Mouse (Mus musculus) lung, adult 2 months (tissue): ENCODE data around the gene Tdrd3.

Experiments
- CTCF ChIP-seq: fragments of 200-500 bp; IDR thresholded peaks from 2 replicates; pipeline ENCODE4 v1.5.1; 2011; ENCODE audit warnings: mild to moderate bottlenecking, low read length, control low read depth; ENCODE audit not compliant: insufficient read depth
- POLR2A ChIP-seq: fragments of 200-500 bp; IDR thresholded peaks from 2 replicates; pipeline ENCODE4 v1.6.1; 2011; ENCODE audit warnings: low read depth, mild to moderate bottlenecking, control low read depth, low read length, borderline replicate concordance; ENCODE audit errors: extremely low read depth

- TF ChIP-seq POLR2A (no peak), CTCF (no peak)
These were observed 31.9 kb upstream of the Tdrd3 start for GRCm38 (mm10) chr14:87384288-87385268.
